Mouse (Mus musculus) layer of hippocampus, adult 9-11 months (tissue): ENCODE results near the gene Tcl1b2.
"Not testable (repeated sequence)": the region's sequence is repeated elsewhere in the genome, so short reads cannot be mapped to it uniquely, and the experiment has no call there.

ENCODE experiments used
- DNase-seq: peaks from one replicate; pipeline ENCODE4 v3.0.0; 2022

Gene Tcl1b2

GRCm38 (mm10) chr12:105145714-105146113 lies at the start of gene Tcl1b2:
TSS of gene Tcl1b2 (plus strand) at chr12:105146014.
- no peak for DNase-seq

- no peak for DNase-seq
These were observed 46.3 kb upstream of the Tcl1b2 start for GRCm38 (mm10) chr12:105099466-105100044.

GRCm38 (mm10) chr12:105102901-105103300 lies 42.9 kb upstream of the Tcl1b2 start:
- peak; percentile 28 for DNase-seq

GRCm38 (mm10) chr12:105104036-105104435 lies 41.8 kb upstream of the Tcl1b2 start:
- DNase-seq, result peak; percentile 50

- no peak for DNase-seq
These were observed 40.5 kb upstream of the Tcl1b2 start for GRCm38 (mm10) chr12:105105326-105105725.

- no peak for DNase-seq
These were observed 37.0 kb upstream of the Tcl1b2 start for GRCm38 (mm10) chr12:105108856-105109255.

GRCm38 (mm10) chr12:105109406-105109805 lies 36.4 kb upstream of the Tcl1b2 start:
- DNase-seq, result peak; percentile 57

GRCm38 (mm10) chr12:105109812-105110211 lies 36.0 kb upstream of the Tcl1b2 start:
- DNase-seq, result no peak

GRCm38 (mm10) chr12:105112321-105112988 lies 33.4 kb upstream of the Tcl1b2 start:
- no peak for DNase-seq

GRCm38 (mm10) chr12:105116648-105117047 lies 29.2 kb upstream of the Tcl1b2 start:
- no peak for DNase-seq

GRCm38 (mm10) chr12:105125362-105125761 lies 20.5 kb upstream of the Tcl1b2 start:
- DNase-seq, result no peak

GRCm38 (mm10) chr12:105126516-105126915 lies 19.3 kb upstream of the Tcl1b2 start:
- DNase-seq, result no peak

GRCm38 (mm10) chr12:105127607-105128006 lies 18.2 kb upstream of the Tcl1b2 start:
- no peak for DNase-seq

GRCm38 (mm10) chr12:105129494-105130205 lies 16.2 kb upstream of the Tcl1b2 start:
- DNase-seq, result not testable (repeated sequence)

GRCm38 (mm10) chr12:105134167-105134566 lies 11.6 kb upstream of the Tcl1b2 start:
- not testable (repeated sequence) for DNase-seq

- DNase-seq, result not testable (repeated sequence)
These were observed 11.0 kb upstream of the Tcl1b2 start for GRCm38 (mm10) chr12:105134826-105135225.

- DNase-seq, result not testable (repeated sequence)
These were observed 8.1 kb upstream of the Tcl1b2 start for GRCm38 (mm10) chr12:105137729-105138128.

GRCm38 (mm10) chr12:105143096-105143495 lies 2.7 kb upstream of the Tcl1b2 start:
- no peak for DNase-seq

- DNase-seq, result not testable (repeated sequence)
These were observed 886 bp upstream of the Tcl1b2 start for GRCm38 (mm10) chr12:105144928-105145327.

- DNase-seq, result not testable (repeated sequence)
These were observed 9.5 kb downstream of the Tcl1b2 start for GRCm38 (mm10) chr12:105155286-105155685.

- no peak for DNase-seq
These were observed 13.0 kb downstream of the Tcl1b2 start for GRCm38 (mm10) chr12:105158842-105159241.

- DNase-seq, result no peak
These were observed 13.6 kb downstream of the Tcl1b2 start, which contains the start of gene Tcl1b1 for GRCm38 (mm10) chr12:105159390-105159789. TSS of gene Tcl1b1 (plus strand) at chr12:105159690.

GRCm38 (mm10) chr12:105166734-105167133 lies 20.9 kb downstream of the Tcl1b2 start:
- DNase-seq, result no peak

- DNase-seq, result no peak
These were observed 27.6 kb downstream of the Tcl1b2 start for GRCm38 (mm10) chr12:105173366-105173765.
